Mouse (Mus musculus): ENCODE results near the gene Ttc29. TPM values are rescaled to one million over a fixed set of nuclear protein-coding genes. Genes with fewer than 3 reads are reported as not detected.

The Ttc29 gene
- polyA plus RNA-seq (2015; fragmentation: Nextera tagmentation; extraction: Ambion mirVana): 3.7 and 5.3 TPM in 2 replicates

GRCm38 (mm10) chr8:78213074-78213473 is at the start of gene Ttc29:
Gene Ttc29 (plus strand): TSS chr8:78213297.
- H3K4me2 ChIP-seq (ENCODE audit: low read depth, low read length): peak within 1 kb of the TSS; percentile 41
- no peak within 1 kb of the TSS for H3K9ac ChIP-seq (ENCODE audit: low read length)
- H3K27ac ChIP-seq (ENCODE audit: low read length): no peak within 1 kb of the TSS
- ATAC-seq (ENCODE audit: low read depth): peak; percentile 100
- H3K36me3 ChIP-seq (ENCODE audit: control insufficient read depth, insufficient read depth, low read length): no peaks in the 10 kb centered on the region
- H3K9me3 ChIP-seq (ENCODE audit: control insufficient read depth, low read length): no peaks in the 10 kb centered on the region
- H3K4me3 ChIP-seq (ENCODE audit: low read length): 0 out of 2 replicates have a peak within 1 kb of the TSS, but pooled peaks have one; percentile 8
- 0 out of 2 replicates have a peak, but pooled peaks cover 3% of the 10 kb centered on the region for H3K4me1 ChIP-seq (replicated peaks; ENCODE audit: control insufficient read depth, insufficient read depth, low read length)
- 2% methylated on average over 11 of the region's 11 CpGs for WGBS
- H3K27me3 ChIP-seq (ENCODE audit: control insufficient read depth, insufficient read depth, low read depth, low read length): no peaks in the 10 kb centered on the region

DNA sequence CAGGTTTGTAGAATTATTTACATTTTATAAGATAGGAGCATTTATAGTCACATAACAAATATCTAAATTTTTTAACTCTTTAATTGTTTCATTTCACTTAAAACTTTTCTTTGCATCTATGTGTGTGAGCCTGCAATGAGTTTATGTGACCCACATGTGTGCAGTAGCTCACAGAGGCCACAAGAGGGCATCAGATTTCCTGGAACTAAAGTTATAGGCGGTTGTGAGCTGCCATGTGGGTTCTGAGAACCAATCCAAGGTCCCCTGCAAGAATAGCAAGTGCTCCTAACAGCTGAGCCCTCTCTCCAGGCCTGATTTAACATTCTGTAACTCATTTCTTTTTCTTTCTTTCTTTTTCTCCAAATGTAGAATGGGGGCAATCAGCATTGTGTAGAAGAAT is 41.7 kb upstream of the Ttc29 start:
- 89% methylated on average over 1 of the region's 1 CpGs for WGBS

DNA sequence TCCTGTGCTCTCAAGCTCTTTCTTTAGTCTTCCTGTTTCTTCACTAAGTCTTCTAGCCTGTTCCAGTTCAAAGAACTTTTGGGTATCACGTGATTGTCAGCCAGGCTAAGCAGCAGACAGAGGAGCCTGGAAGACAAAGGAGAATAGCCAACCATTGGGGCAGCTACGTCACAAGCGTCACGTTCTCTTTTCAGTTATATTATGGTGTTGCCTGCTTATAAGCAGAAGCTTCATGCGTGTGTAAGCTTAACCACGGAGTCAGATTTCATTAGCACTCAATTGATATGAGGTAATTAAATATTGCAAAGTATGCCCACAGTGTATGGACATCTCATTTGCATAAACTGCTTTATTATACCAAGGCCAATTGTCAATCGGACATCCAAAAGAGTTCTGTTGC is 30.4 kb upstream of the Ttc29 start:
- 79% methylated on average over 7 of the region's 7 CpGs for WGBS
- H3K9me3 ChIP-seq (ENCODE audit: control insufficient read depth, low read length): no peaks in the 10 kb centered on the region
- no peak overlapping the region for H3K27ac ChIP-seq (ENCODE audit: low read length)
- no peak overlapping the region for H3K4me3 ChIP-seq (ENCODE audit: low read length)
- H3K27me3 ChIP-seq (ENCODE audit: control insufficient read depth, insufficient read depth, low read depth, low read length): no peaks in the 10 kb centered on the region
- no peak overlapping the region for H3K4me2 ChIP-seq (ENCODE audit: low read depth, low read length)
- ATAC-seq (ENCODE audit: low read depth): no peak
- H3K4me1 ChIP-seq (replicated peaks; ENCODE audit: control insufficient read depth, insufficient read depth, low read length): no peaks in the 10 kb centered on the region
- no peak overlapping the region for H3K9ac ChIP-seq (ENCODE audit: low read length)
- no peaks in the 10 kb centered on the region for H3K36me3 ChIP-seq (ENCODE audit: control insufficient read depth, insufficient read depth, low read length)

More for the DNA sequence above, 41.7 kb upstream of the Ttc29 start:
- ATAC-seq (ENCODE audit: low read depth): no peak
- no peaks in the 10 kb centered on the region for H3K27me3 ChIP-seq (ENCODE audit: control insufficient read depth, insufficient read depth, low read depth, low read length)
- no peak overlapping the region for H3K4me3 ChIP-seq (ENCODE audit: low read length)
- no peak overlapping the region for H3K4me2 ChIP-seq (ENCODE audit: low read depth, low read length)
- H3K9me3 ChIP-seq (ENCODE audit: control insufficient read depth, low read length): 0 out of 2 replicates have a peak, but pooled peaks cover 2% of the 10 kb centered on the region
- no peaks in the 10 kb centered on the region for H3K36me3 ChIP-seq (ENCODE audit: control insufficient read depth, insufficient read depth, low read length)
- no peaks in the 10 kb centered on the region for H3K4me1 ChIP-seq (replicated peaks; ENCODE audit: control insufficient read depth, insufficient read depth, low read length)
- H3K27ac ChIP-seq (ENCODE audit: low read length): no peak overlapping the region
- no peak overlapping the region for H3K9ac ChIP-seq (ENCODE audit: low read length)

DNA sequence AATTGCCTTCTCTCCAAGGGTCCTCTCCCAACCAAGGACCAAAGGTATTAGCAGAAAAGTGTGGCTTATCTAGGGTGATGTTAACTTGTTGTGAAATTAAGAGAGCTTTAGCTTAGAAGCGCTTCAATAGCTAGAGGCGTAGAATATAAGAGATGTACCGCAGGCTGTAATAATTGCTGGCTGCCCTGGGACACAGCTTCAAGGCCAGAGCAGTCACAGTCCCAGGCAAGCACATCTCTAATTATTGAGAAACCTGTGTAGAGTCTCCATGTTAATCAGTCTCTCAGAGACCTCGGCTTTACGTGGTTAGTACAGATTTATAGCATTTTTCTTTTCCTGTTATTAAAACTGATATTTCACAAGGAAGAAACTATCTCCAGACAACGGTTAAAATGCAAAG is 29.7 kb upstream of the Ttc29 start:
- Histone ChIP-seq H3K9me3 (ENCODE audit: control insufficient read depth, low read length) (no peaks in the 10 kb centered on the region), H3K27me3 (ENCODE audit: control insufficient read depth, insufficient read depth, low read depth, low read length) (no peaks in the 10 kb centered on the region), H3K4me3 (ENCODE audit: low read length) (no peak overlapping the region), H3K36me3 (ENCODE audit: control insufficient read depth, insufficient read depth, low read length) (no peaks in the 10 kb centered on the region), H3K9ac (ENCODE audit: low read length) (no peak overlapping the region), H3K4me1 (replicated peaks; ENCODE audit: control insufficient read depth, insufficient read depth, low read length) (no peaks in the 10 kb centered on the region), H3K4me2 (ENCODE audit: low read depth, low read length) (no peak overlapping the region), H3K27ac (ENCODE audit: low read length) (no peak overlapping the region)
- ATAC-seq (ENCODE audit: low read depth): no peak
- 85% methylated on average over 6 of the region's 6 CpGs for WGBS

DNA sequence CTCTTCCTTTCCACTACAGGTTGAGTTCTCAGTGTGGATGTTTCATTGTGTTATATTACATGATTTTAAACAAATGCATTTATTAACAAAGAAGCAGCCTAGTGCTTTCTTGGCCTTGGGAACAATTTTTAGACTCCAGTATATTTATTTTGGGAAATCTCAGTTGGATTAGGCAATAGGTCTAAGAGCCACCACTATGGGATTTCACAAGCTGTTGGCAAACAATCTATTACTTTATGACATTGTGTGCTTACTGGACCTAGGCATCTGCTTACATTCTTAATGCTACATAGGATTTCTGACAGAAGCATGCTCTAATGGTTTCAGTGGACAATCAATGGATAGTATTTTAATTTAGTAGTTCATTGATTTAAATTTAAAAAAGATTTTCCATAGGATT is 26.0 kb upstream of the Ttc29 start:
- ATAC-seq (ENCODE audit: low read depth): peak; percentile 60
- Histone ChIP-seq H3K27ac (ENCODE audit: low read length) (no peak overlapping the region), H3K4me2 (ENCODE audit: low read depth, low read length) (no peak overlapping the region), H3K4me3 (ENCODE audit: low read length) (no peak overlapping the region), H3K36me3 (ENCODE audit: control insufficient read depth, insufficient read depth, low read length) (no peaks in the 10 kb centered on the region), H3K4me1 (replicated peaks; ENCODE audit: control insufficient read depth, insufficient read depth, low read length) (no peaks in the 10 kb centered on the region), H3K27me3 (ENCODE audit: control insufficient read depth, insufficient read depth, low read depth, low read length) (no peaks in the 10 kb centered on the region), H3K9me3 (ENCODE audit: control insufficient read depth, low read length) (no peaks in the 10 kb centered on the region), H3K9ac (ENCODE audit: low read length) (no peak overlapping the region)

DNA sequence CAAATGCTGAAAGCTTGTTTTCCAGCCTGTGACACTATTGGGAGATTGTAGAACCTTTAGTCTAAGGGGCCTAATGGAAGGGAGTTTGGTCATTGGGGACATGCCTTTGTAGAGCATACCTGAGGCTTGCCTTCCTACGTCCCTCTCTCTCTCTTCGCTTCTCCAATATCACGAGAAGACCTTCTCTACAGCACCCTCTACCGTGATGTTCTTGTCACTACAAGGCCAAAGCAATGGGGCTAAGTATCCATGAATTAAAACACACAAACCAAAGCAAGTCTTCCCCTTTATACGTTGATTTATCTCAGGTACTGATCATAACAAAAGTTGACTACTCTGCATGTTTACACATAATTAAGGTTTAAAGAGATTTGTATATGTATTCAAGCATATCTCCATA is 8.9 kb upstream of the Ttc29 start:
- ATAC-seq (ENCODE audit: low read depth): no peak
- no peak overlapping the region for H3K27ac ChIP-seq (ENCODE audit: low read length)
- no peaks in the 10 kb centered on the region for H3K36me3 ChIP-seq (ENCODE audit: control insufficient read depth, insufficient read depth, low read length)
- no peak overlapping the region for H3K9ac ChIP-seq (ENCODE audit: low read length)
- no peaks in the 10 kb centered on the region for H3K4me1 ChIP-seq (replicated peaks; ENCODE audit: control insufficient read depth, insufficient read depth, low read length)
- H3K4me3 ChIP-seq (ENCODE audit: low read length): no peak overlapping the region
- no peak overlapping the region for H3K4me2 ChIP-seq (ENCODE audit: low read depth, low read length)
- WGBS: 21% methylated on average over 5 of the region's 5 CpGs
- H3K9me3 ChIP-seq (ENCODE audit: control insufficient read depth, low read length): no peaks in the 10 kb centered on the region
- no peaks in the 10 kb centered on the region for H3K27me3 ChIP-seq (ENCODE audit: control insufficient read depth, insufficient read depth, low read depth, low read length)

GRCm38 (mm10) chr8:78210424-78210823 is 2.7 kb upstream of the Ttc29 start:
- no peaks in the 10 kb centered on the region for H3K36me3 ChIP-seq (ENCODE audit: control insufficient read depth, insufficient read depth, low read length)
- ATAC-seq (ENCODE audit: low read depth): no peak
- no peaks in the 10 kb centered on the region for H3K27me3 ChIP-seq (ENCODE audit: control insufficient read depth, insufficient read depth, low read depth, low read length)
- H3K4me3 ChIP-seq (ENCODE audit: low read length): no peak overlapping the region
- 0 out of 2 replicates have a peak, but pooled peaks cover 3% of the 10 kb centered on the region for H3K4me1 ChIP-seq (replicated peaks; ENCODE audit: control insufficient read depth, insufficient read depth, low read length)
- no peak overlapping the region for H3K27ac ChIP-seq (ENCODE audit: low read length)
- H3K4me2 ChIP-seq (ENCODE audit: low read depth, low read length): no peak overlapping the region
- no peak overlapping the region for H3K9ac ChIP-seq (ENCODE audit: low read length)
- H3K9me3 ChIP-seq (ENCODE audit: control insufficient read depth, low read length): no peaks in the 10 kb centered on the region
- WGBS: 53% methylated on average over 3 of the region's 3 CpGs

DNA sequence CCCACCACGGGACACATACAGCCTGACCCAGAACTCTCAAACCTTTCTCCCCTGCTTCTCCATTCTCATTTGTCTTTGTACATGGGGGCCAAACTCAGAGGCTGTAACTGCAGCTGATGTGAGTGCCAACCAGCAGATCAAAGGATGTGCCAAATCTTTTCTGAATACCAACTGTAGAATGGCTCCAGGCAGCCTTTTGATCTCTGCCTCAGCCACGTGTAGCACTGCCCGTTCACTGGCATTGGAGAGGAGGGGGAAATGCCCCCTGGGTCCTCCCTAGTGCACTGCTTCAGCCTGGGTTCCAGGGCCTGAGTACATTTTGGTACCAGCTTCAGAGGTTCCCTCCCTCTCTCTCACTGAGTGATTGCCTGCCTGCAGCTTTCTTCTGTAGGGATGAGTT is 1.5 kb downstream of the Ttc29 start:
- H3K4me2 ChIP-seq (ENCODE audit: low read depth, low read length): no peak overlapping the region
- ATAC-seq (ENCODE audit: low read depth): no peak
- 0 out of 2 replicates have a peak, but pooled peaks cover 3% of the 10 kb centered on the region for H3K4me1 ChIP-seq (replicated peaks; ENCODE audit: control insufficient read depth, insufficient read depth, low read length)
- H3K36me3 ChIP-seq (ENCODE audit: control insufficient read depth, insufficient read depth, low read length): no peaks in the 10 kb centered on the region
- H3K4me3 ChIP-seq (ENCODE audit: low read length): no peak overlapping the region
- 24% methylated on average over 3 of the region's 3 CpGs for WGBS
- H3K9me3 ChIP-seq (ENCODE audit: control insufficient read depth, low read length): no peaks in the 10 kb centered on the region
- H3K9ac ChIP-seq (ENCODE audit: low read length): no peak overlapping the region
- no peaks in the 10 kb centered on the region for H3K27me3 ChIP-seq (ENCODE audit: control insufficient read depth, insufficient read depth, low read depth, low read length)
- H3K27ac ChIP-seq (ENCODE audit: low read length): no peak overlapping the region

GRCm38 (mm10) chr8:78226087-78226486 is 13.0 kb downstream of the Ttc29 start:
- Histone ChIP-seq H3K4me1 (replicated peaks; ENCODE audit: control insufficient read depth, insufficient read depth, low read length) (no peaks in the 10 kb centered on the region), H3K9me3 (ENCODE audit: control insufficient read depth, low read length) (no peaks in the 10 kb centered on the region), H3K4me2 (ENCODE audit: low read depth, low read length) (no peak overlapping the region), H3K27ac (ENCODE audit: low read length) (no peak overlapping the region), H3K27me3 (ENCODE audit: control insufficient read depth, insufficient read depth, low read depth, low read length) (no peaks in the 10 kb centered on the region), H3K36me3 (ENCODE audit: control insufficient read depth, insufficient read depth, low read length) (no peaks in the 10 kb centered on the region), H3K4me3 (ENCODE audit: low read length) (no peak overlapping the region), H3K9ac (ENCODE audit: low read length) (no peak overlapping the region)
- 67% methylated on average over 4 of the region's 4 CpGs for WGBS
- no peak for ATAC-seq (ENCODE audit: low read depth)

DNA sequence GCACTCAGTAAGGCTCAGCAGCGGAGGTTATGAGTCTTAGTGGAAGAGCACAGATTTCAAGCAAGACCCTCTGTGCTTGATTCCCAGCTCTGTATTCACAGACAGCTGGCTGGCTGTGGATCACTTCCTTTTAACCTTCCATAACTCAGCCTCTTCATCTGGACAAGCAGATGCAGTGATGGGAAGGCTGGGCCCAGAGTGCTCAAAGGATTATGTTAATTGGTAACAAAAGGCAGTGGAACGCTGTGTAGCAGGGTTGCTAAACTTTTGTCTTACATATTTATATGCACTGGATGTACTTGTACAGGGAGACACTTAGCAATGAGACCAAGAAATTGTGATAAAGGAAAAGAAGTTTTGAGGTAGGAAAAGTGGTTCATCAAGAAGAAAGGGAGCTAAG is 17.6 kb downstream of the Ttc29 start:
- no peak overlapping the region for H3K4me2 ChIP-seq (ENCODE audit: low read depth, low read length)
- no peak overlapping the region for H3K4me3 ChIP-seq (ENCODE audit: low read length)
- H3K36me3 ChIP-seq (ENCODE audit: control insufficient read depth, insufficient read depth, low read length): no peaks in the 10 kb centered on the region
- no peak for ATAC-seq (ENCODE audit: low read depth)
- H3K27ac ChIP-seq (ENCODE audit: low read length): no peak overlapping the region
- no peak overlapping the region for H3K9ac ChIP-seq (ENCODE audit: low read length)
- no peaks in the 10 kb centered on the region for H3K9me3 ChIP-seq (ENCODE audit: control insufficient read depth, low read length)
- H3K27me3 ChIP-seq (ENCODE audit: control insufficient read depth, insufficient read depth, low read depth, low read length): no peaks in the 10 kb centered on the region
- no peaks in the 10 kb centered on the region for H3K4me1 ChIP-seq (replicated peaks; ENCODE audit: control insufficient read depth, insufficient read depth, low read length)
- WGBS: 80% methylated on average over 2 of the region's 2 CpGs
